Mouse (Mus musculus) spleen, adult 2 months (tissue): ENCODE results near the gene Dgcr6. TPM values are rescaled to one million over a fixed set of nuclear protein-coding genes. Genes with fewer than 3 reads are reported as not detected.

Source experiments
- DNase-seq, 2 experiments: peaks; one replicate each; pipeline versions ENCODE4 v3.0.0 to v3.0.0-alpha.2; 2012 to 2021; ENCODE audit warnings: low spot score in 2 of 2, low read depth in 1 of 2
- H3K27ac ChIP-seq: fragments of 200-500 bp; 2 replicates; pipeline ENCODE4 v1.5.1; 2012; ENCODE audit warnings: low read length, inconsistent platforms; ENCODE audit not compliant: insufficient read depth
- H3K27me3 ChIP-seq: fragments of 200-500 bp; 2 replicates; pipeline ENCODE4 v1.6.1; 2012; ENCODE audit warnings: mild to moderate bottlenecking, moderate library complexity, low read length, inconsistent platforms; ENCODE audit not compliant: control insufficient read depth, insufficient read depth
- H3K36me3 ChIP-seq: fragments of 200-500 bp; 2 replicates; pipeline ENCODE4 v1.6.1; 2012; ENCODE audit warnings: mild to moderate bottlenecking, low read length, inconsistent platforms; ENCODE audit not compliant: control insufficient read depth, insufficient read depth
- H3K4me1 ChIP-seq: fragments of 200-500 bp; 2 replicates; pipeline ENCODE4 v1.6.1; 2011; ENCODE audit warnings: inconsistent platforms; ENCODE audit not compliant: control insufficient read depth, insufficient read depth, insufficient read length
- H3K4me3 ChIP-seq: fragments of 200-500 bp; 2 replicates; pipeline ENCODE4 v1.5.1; 2011; ENCODE audit warnings: mild to moderate bottlenecking, inconsistent platforms; ENCODE audit not compliant: insufficient read depth, insufficient read length; ENCODE audit errors: extremely low read depth
- CTCF ChIP-seq: fragments of 200-500 bp; IDR thresholded peaks from 2 replicates; pipeline ENCODE4 v1.5.1; 2011; ENCODE audit warnings: mild to moderate bottlenecking, inconsistent platforms; ENCODE audit not compliant: insufficient read depth, insufficient read length, insufficient replicate concordance; ENCODE audit errors: extremely low read depth
- POLR2A ChIP-seq: fragments of 200-500 bp; IDR thresholded peaks from 2 replicates; pipeline ENCODE4 v1.6.1; 2011; ENCODE audit warnings: low read depth, low read length, inconsistent platforms
- WGBS: fragments of 180-500 bp; shearing (Covaris S2); methylation state at CpG from one replicate; pipeline ENCODE4 v1.1.7; 2018; 5-methylcytosine and 5-hydroxymethylcytosine counted together
- polyA plus RNA-seq: library from polyadenylated mRNA; depleted of rRNA; stranded (reverse); fragments of >200 nt; gene quantifications from 2 replicates; pipeline ENCODE4 v1.2.3, GENCODE M21; 2012

The Dgcr6 gene
- polyA plus RNA-seq, 1 experiment = 17.6 TPM

- no peaks in the 10 kb centered on the region; the same call in 1 of the 2 replicates for H3K36me3 ChIP-seq
- H3K4me3 ChIP-seq = no peak overlapping the region
- no peak overlapping the region for H3K27ac ChIP-seq
- TF ChIP-seq CTCF (no peak), POLR2A (no peak)
- DNase-seq = no peak
- WGBS = 87% methylated on average over 8 of the region's 8 CpGs
- no peaks in the 10 kb centered on the region for H3K27me3 ChIP-seq
- H3K4me1 ChIP-seq = peaks cover 3% of the 10 kb centered on the region; the same call in 1 of the 2 replicates
Observed at GRCm38 (mm10) chr16:18068653-18069376, 16.2 kb downstream of the Dgcr6 start.

- peaks cover 13% of the 10 kb centered on the region for H3K4me1 ChIP-seq
- H3K27ac ChIP-seq = no peak overlapping the region
- TF ChIP-seq CTCF = no peak
- TF ChIP-seq POLR2A = no peak
- no peak overlapping the region for H3K4me3 ChIP-seq
- 93% methylated on average over 5 of the region's 5 CpGs for WGBS
- no peaks in the 10 kb centered on the region for H3K27me3 ChIP-seq
- H3K36me3 ChIP-seq = no peaks in the 10 kb centered on the region; the same call in 1 of the 2 replicates
- no peak for DNase-seq
Observed at GRCm38 (mm10) chr16:18070798-18071197, 18.1 kb downstream of the Dgcr6 start.

GRCm38 (mm10) chr16:18072089-18072488 is 19.4 kb downstream of the Dgcr6 start:
- no peaks in the 10 kb centered on the region for H3K27me3 ChIP-seq
- H3K36me3 ChIP-seq = no peaks in the 10 kb centered on the region; the same call in 1 of the 2 replicates
- H3K4me1 ChIP-seq = peaks cover 9% of the 10 kb centered on the region; the same call in 1 of the 2 replicates
- TF ChIP-seq POLR2A (no peak), CTCF (no peak)
- WGBS = 97% methylated on average over 13 of the region's 13 CpGs
- no peak overlapping the region for H3K4me3 ChIP-seq
- H3K27ac ChIP-seq = no peak overlapping the region
- DNase-seq = no peak

- Histone ChIP-seq H3K27ac (no peak overlapping the region), H3K36me3 (no peaks in the 10 kb centered on the region; the same call in 1 of the 2 replicates), H3K4me3 (no peak overlapping the region), H3K4me1 (peaks cover 9% of the 10 kb centered on the region; the same call in 1 of the 2 replicates), H3K27me3 (no peaks in the 10 kb centered on the region)
- DNase-seq = no peak
- TF ChIP-seq POLR2A (no peak), CTCF (no peak)
- 61% methylated on average over 9 of the region's 9 CpGs for WGBS
Observed at GRCm38 (mm10) chr16:18073259-18073962, 20.8 kb downstream of the Dgcr6 start.

GRCm38 (mm10) chr16:18074611-18075010 is 22.0 kb downstream of the Dgcr6 start:
- H3K36me3 ChIP-seq = no peaks in the 10 kb centered on the region; the same call in 1 of the 2 replicates
- H3K27me3 ChIP-seq = no peaks in the 10 kb centered on the region
- H3K27ac ChIP-seq = no peak overlapping the region
- TF ChIP-seq CTCF = no peak
- no peak for TF ChIP-seq POLR2A
- peaks cover 9% of the 10 kb centered on the region; the same call in 1 of the 2 replicates for H3K4me1 ChIP-seq
- DNase-seq = no peak
- H3K4me3 ChIP-seq = no peak overlapping the region
- 46% methylated on average over 5 of the region's 5 CpGs for WGBS

- peaks cover 9% of the 10 kb centered on the region; the same call in 1 of the 2 replicates for H3K4me1 ChIP-seq
- no peak for DNase-seq
- H3K4me3 ChIP-seq = no peak overlapping the region
- H3K36me3 ChIP-seq = no peaks in the 10 kb centered on the region; the same call in 1 of the 2 replicates
- H3K27me3 ChIP-seq = no peaks in the 10 kb centered on the region
- 9% methylated on average over 3 of the region's 3 CpGs for WGBS
- no peak overlapping the region for H3K27ac ChIP-seq
- no peak for TF ChIP-seq CTCF
- no peak for TF ChIP-seq POLR2A
Observed at GRCm38 (mm10) chr16:18075201-18075600, 22.5 kb downstream of the Dgcr6 start.
